Mouse (Mus musculus) intestine, embryonic 14.5 days (tissue): ENCODE measurements at regions not wholly inside any gene's neighbourhood (a gene's known extent, or its start where the extent isn't known, plus 50 kb on each side); places are given as distances from the start of the nearest gene placed in this dataset.

Source experiments
- ATAC-seq: fragments of 200-750 bp; cut with Nextera tagmentation; replicated peaks from 2 replicates; pipeline ENCODE4 v1.8.0; 2017; ENCODE audit warnings: low read depth, moderate number of reproducible peaks, moderate TSS enrichment, moderate library complexity; ENCODE audit not compliant: low FRiP score, low TSS enrichment
- DNase-seq: peaks from one replicate; pipeline ENCODE4 v3.0.0-alpha.2; 2018; ENCODE audit warnings: low spot score
- H3K27ac ChIP-seq: fragments of 300-500 bp; sonication (generic); 2 replicates; pipeline ENCODE4 v1.5.1; 2014; ENCODE audit warnings: low read depth, mild to moderate bottlenecking, control low read depth
- H3K27me3 ChIP-seq: fragments of 300-500 bp; sonication (generic); replicated peaks from 2 replicates; pipeline ENCODE4 v1.6.1; 2014; ENCODE audit warnings: low read length, control low read depth; ENCODE audit not compliant: control insufficient read depth, insufficient read depth
- H3K36me3 ChIP-seq: fragments of 300-500 bp; sonication (generic); 2 replicates; pipeline ENCODE4 v1.6.1; 2014; ENCODE audit warnings: low read length, control low read depth; ENCODE audit not compliant: control insufficient read depth, insufficient read depth
- H3K4me1 ChIP-seq: fragments of 300-500 bp; sonication (generic); replicated peaks from 2 replicates; pipeline ENCODE4 v1.6.1; 2014; ENCODE audit warnings: low read length, control low read depth, mixed read lengths; ENCODE audit not compliant: control insufficient read depth, insufficient read depth
- H3K4me2 ChIP-seq: fragments of 300-500 bp; sonication (generic); 2 replicates; pipeline ENCODE4 v1.6.1; 2014; ENCODE audit warnings: low read length
- H3K4me3 ChIP-seq: fragments of 300-500 bp; sonication (generic); 2 replicates; pipeline ENCODE4 v1.5.1; 2014; ENCODE audit warnings: low read depth, low read length, control low read depth, mixed read lengths
- H3K9ac ChIP-seq: fragments of 300-500 bp; sonication (generic); 2 replicates; pipeline ENCODE4 v1.6.1; 2014; ENCODE audit warnings: mild to moderate bottlenecking, low read length
- H3K9me3 ChIP-seq: fragments of 300-500 bp; sonication (generic); 2 replicates; pipeline ENCODE4 v1.6.1; 2016; ENCODE audit warnings: low read length, control low read depth; ENCODE audit not compliant: control insufficient read depth
- WGBS: fragments of 180-500 bp; shearing (Covaris S2); extraction: QIAGEN DNeasy Blood & Tissue Kit; methylation state at CpG from one replicate; pipeline ENCODE4 v1.1.7; 2014; 5-methylcytosine and 5-hydroxymethylcytosine counted together

- Histone ChIP-seq H3K4me3 (no peak overlapping the region), H3K9me3 (no peaks in the 10 kb centered on the region), H3K9ac (no peak overlapping the region), H3K36me3 (no peaks in the 10 kb centered on the region), H3K4me1 (no peaks in the 10 kb centered on the region), H3K27ac (peak overlapping the region; percentile 44), H3K27me3 (no peaks in the 10 kb centered on the region), H3K4me2 (no peak overlapping the region)
- 51% methylated on average over 5 of the region's 5 CpGs for WGBS
- ATAC-seq = peak; percentile 84
- no peak for DNase-seq
These were observed 53.6 kb upstream of the Actr3 start for GRCm38 (mm10) chr1:125488915-125489730.

- no peak overlapping the region for H3K4me3 ChIP-seq
- H3K9me3 ChIP-seq = no peaks in the 10 kb centered on the region
- H3K27ac ChIP-seq = no peak overlapping the region
- no peaks in the 10 kb centered on the region for H3K36me3 ChIP-seq
- H3K9ac ChIP-seq = no peak overlapping the region
- WGBS = 49% methylated on average over 5 of the region's 5 CpGs
- no peak overlapping the region for H3K4me2 ChIP-seq
- no peak for DNase-seq
- no peak for ATAC-seq
- no peaks in the 10 kb centered on the region for H3K4me1 ChIP-seq
- no peaks in the 10 kb centered on the region for H3K27me3 ChIP-seq
These were observed 55.5 kb upstream of the Actr3 start for GRCm38 (mm10) chr1:125491014-125491413.

GRCm38 (mm10) chr1:125494598-125494997 lies 59.1 kb upstream of the Actr3 start:
- Histone ChIP-seq H3K4me2 (no peak overlapping the region), H3K9me3 (no peaks in the 10 kb centered on the region), H3K27me3 (no peaks in the 10 kb centered on the region), H3K4me1 (no peaks in the 10 kb centered on the region), H3K27ac (no peak overlapping the region), H3K4me3 (no peak overlapping the region), H3K9ac (no peak overlapping the region), H3K36me3 (no peaks in the 10 kb centered on the region)
- ATAC-seq = no peak
- WGBS = 85% methylated on average over 6 of the region's 6 CpGs
- DNase-seq = no peak

- H3K27ac ChIP-seq = no peak overlapping the region
- no peaks in the 10 kb centered on the region for H3K36me3 ChIP-seq
- no peaks in the 10 kb centered on the region for H3K9me3 ChIP-seq
- no peak overlapping the region for H3K4me2 ChIP-seq
- 87% methylated on average over 10 of the region's 13 CpGs for WGBS
- no peaks in the 10 kb centered on the region for H3K4me1 ChIP-seq
- no peak for ATAC-seq
- H3K9ac ChIP-seq = no peak overlapping the region
- DNase-seq = no peak
- H3K27me3 ChIP-seq = no peaks in the 10 kb centered on the region
- no peak overlapping the region for H3K4me3 ChIP-seq
These were observed 60.0 kb upstream of the Actr3 start for GRCm38 (mm10) chr1:125495320-125496083.

- Histone ChIP-seq H3K27me3 (no peaks in the 10 kb centered on the region), H3K27ac (no peak overlapping the region), H3K9me3 (no peaks in the 10 kb centered on the region), H3K4me1 (no peaks in the 10 kb centered on the region), H3K36me3 (no peaks in the 10 kb centered on the region), H3K4me3 (no peak overlapping the region), H3K4me2 (no peak overlapping the region), H3K9ac (no peak overlapping the region)
- no peak for DNase-seq
- ATAC-seq = no peak
- 89% methylated on average over 9 of the region's 9 CpGs for WGBS
These were observed 61.5 kb upstream of the Actr3 start for GRCm38 (mm10) chr1:125497006-125497405.

- Histone ChIP-seq H3K27ac (no peak overlapping the region), H3K9ac (no peak overlapping the region), H3K4me2 (no peak overlapping the region), H3K4me3 (no peak overlapping the region), H3K9me3 (no peaks in the 10 kb centered on the region), H3K27me3 (no peaks in the 10 kb centered on the region), H3K36me3 (no peaks in the 10 kb centered on the region), H3K4me1 (no peaks in the 10 kb centered on the region)
- ATAC-seq (no peak), DNase-seq (no peak)
- 86% methylated on average over 4 of the region's 4 CpGs for WGBS
These were observed 58.4 kb upstream of the Slc35f5 start for GRCm38 (mm10) chr1:125501964-125502517.

GRCm38 (mm10) chr1:125503878-125504277 lies 56.5 kb upstream of the Slc35f5 start:
- no peak overlapping the region for H3K27ac ChIP-seq
- DNase-seq = no peak
- H3K4me1 ChIP-seq = no peaks in the 10 kb centered on the region
- no peak for ATAC-seq
- H3K9me3 ChIP-seq = no peaks in the 10 kb centered on the region
- H3K4me3 ChIP-seq = no peak overlapping the region
- H3K27me3 ChIP-seq = no peaks in the 10 kb centered on the region
- H3K36me3 ChIP-seq = no peaks in the 10 kb centered on the region
- whole genome bisulfite sequencing = 84% methylated on average over 4 of the region's 4 CpGs
- no peak overlapping the region for H3K9ac ChIP-seq
- H3K4me2 ChIP-seq = no peak overlapping the region

GRCm38 (mm10) chr1:125507786-125508514 lies 52.4 kb upstream of the Slc35f5 start:
- Histone ChIP-seq H3K9ac (no peak overlapping the region), H3K9me3 (no peaks in the 10 kb centered on the region), H3K27ac (no peak overlapping the region), H3K36me3 (no peaks in the 10 kb centered on the region), H3K4me2 (no peak overlapping the region), H3K4me3 (no peak overlapping the region), H3K4me1 (no peaks in the 10 kb centered on the region), H3K27me3 (no peaks in the 10 kb centered on the region)
- DNase-seq = no peak
- ATAC-seq = no peak
- 58% methylated on average over 4 of the region's 5 CpGs for WGBS
